Mouse (Mus musculus) telencephalon, adult 2 months (tissue): ENCODE data around the gene Gm14296.
"Not testable (repeated sequence)": the region's sequence is repeated elsewhere in the genome, so short reads cannot be mapped to it uniquely, and the experiment has no call there.

Source experiments
- DNase-seq: peaks from one replicate; pipeline ENCODE4 v3.0.0-alpha.2; 2011; ENCODE audit warnings: low read depth, low spot score

Gene Gm14296

DNA sequence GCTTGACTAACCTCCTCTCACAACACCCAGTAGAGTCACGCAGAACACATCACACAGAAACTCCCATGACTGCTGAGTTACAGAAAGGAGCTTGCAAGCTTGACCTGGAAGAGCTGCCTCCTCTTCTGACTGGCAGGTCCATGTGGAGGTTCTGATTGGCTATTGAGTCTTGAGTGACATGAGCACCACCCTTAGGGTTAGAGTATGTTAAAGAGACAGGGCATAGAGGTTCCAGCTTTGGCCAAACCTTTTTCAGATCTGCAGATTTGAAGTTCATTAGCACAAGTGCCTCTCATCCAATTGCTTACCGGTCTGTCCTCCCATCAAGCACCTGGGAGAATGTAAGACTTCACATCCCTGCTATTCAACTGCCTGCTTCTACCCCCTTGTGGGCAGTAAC is at the start of gene Gm14296:
Gene Gm14296 (minus strand): TSS at position 101 of the 400 bp plus-strand sequence.
- not testable (repeated sequence) for DNase-seq

DNA sequence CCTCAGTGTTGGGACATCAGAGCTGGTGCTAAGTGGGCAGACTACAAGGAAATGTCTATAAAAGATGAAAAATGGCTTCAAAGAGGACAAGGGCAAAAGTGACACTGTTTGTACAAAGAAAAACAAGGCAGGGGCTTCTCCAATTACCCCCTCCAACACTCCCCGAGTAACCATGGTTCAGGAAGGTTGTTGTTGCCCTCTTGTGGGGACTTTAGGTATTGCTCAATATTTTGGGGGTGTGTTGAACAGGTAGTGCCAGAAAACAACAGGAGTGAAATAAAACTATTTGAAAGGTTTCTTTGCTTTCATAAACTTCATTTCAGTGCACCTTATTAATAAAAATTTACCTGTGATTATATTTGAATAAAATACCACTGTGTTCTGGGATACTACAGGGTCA is 22.1 kb downstream of the Gm14296 start:
- DNase-seq = not testable (repeated sequence)
